Mouse (Mus musculus) right cerebral cortex, postnatal 25 days (tissue): ENCODE measurements around the gene Mtf1.
A peak's percentile ranks its signal among the peaks of the same experiment; 100 is the strongest.

Source experiments
- DNase-seq: peaks from one replicate; pipeline ENCODE4 v3.0.0; 2022

Gene Mtf1

DNA sequence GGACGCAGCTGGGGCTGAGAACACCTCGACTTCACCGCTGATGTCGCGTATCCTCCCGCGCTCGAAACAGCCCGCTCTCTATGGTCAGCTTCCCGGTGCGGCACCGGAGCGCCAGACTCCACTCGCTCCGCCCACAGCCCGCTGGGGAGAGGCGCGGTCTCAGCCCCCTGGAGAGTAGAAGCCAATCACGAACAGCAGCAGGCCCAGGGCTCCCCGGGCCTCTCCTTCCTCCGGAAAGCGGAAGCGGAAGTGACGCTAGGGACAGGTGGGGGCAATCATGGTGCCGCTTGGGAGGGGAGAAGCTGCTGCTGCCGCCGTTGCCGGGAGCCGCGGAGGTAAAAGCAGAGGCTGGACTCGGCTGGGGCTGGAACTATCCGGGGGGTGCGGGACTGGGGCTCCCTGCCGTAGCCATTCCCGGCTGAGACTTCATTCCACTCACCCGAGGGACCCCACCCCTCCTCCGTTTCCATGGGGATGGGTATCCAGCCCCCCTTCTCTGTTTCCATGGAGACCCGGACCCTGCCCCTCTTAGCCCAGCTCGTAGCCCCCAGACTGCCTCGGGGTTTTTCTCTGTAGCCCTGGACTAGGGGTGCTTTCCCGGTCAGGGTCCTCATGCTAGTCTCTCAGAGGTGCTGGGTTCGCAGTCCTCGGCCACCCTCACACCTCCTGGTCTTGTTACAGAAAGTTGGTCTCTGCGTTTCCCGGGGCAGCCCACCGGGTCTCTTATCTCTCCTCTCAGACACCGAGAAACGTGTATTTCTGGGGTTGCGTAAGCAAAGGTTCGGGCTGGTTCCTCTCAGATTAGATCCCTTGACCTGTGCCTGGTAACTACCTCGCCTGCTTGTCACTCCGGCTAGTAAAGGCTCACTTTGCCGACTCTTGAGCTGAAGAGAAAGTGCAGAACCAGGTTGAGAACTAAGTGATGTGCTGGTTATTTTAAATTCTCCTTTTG is 681 bp downstream of the Mtf1 start:
- peak; percentile 97 for DNase-seq

- no peak for DNase-seq
Measured at GRCm38 (mm10) chr4:124803406-124803805, 1.5 kb downstream of the Mtf1 start.

- no peak for DNase-seq
Measured at GRCm38 (mm10) chr4:124808511-124808910, 6.6 kb downstream of the Mtf1 start.

DNA sequence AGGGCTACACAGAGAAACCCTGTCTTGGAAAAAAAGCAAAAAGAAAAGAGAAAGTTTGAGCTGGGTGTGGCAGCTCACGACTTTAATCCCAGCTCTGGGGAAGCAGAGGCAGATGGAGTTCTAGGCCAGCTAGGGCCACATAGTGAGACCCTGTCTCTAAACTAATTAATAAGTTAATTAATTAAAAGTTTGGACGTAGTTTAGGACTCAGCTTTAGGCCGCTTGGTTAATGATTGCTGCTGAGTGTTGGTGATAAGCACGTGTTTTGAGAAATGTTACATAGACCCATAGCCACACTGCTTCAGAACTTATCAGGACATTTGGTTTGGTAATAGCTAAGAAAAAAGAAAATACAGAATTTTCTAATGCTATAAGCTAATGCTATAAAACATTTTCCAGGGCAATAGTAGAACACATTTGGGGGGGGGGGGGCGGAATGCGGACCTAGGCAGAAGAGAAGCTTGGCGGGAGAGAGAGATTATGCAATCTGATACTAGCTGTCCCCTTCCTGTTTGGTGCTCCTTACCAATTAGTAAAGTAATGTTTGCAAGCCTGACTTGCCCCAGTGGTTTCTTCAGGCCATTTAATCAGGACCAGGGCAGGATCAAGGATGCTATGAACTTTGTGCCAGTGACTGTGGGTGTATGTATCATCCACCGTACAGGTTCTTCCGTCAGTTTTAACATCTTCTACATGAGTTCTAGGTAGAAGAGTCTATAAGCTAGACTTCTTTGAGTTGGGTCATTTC is 7.4 kb downstream of the Mtf1 start:
- DNase-seq, result no peak

- DNase-seq, result no peak
Measured at GRCm38 (mm10) chr4:124810056-124810455, 8.2 kb downstream of the Mtf1 start.

- DNase-seq, result peak; percentile 47
Measured at GRCm38 (mm10) chr4:124811347-124811975, 9.6 kb downstream of the Mtf1 start.

GRCm38 (mm10) chr4:124815901-124816300 is 14.0 kb downstream of the Mtf1 start:
- DNase-seq, result no peak

- DNase-seq, result no peak
Measured at GRCm38 (mm10) chr4:124817803-124818202, 15.9 kb downstream of the Mtf1 start.

DNA sequence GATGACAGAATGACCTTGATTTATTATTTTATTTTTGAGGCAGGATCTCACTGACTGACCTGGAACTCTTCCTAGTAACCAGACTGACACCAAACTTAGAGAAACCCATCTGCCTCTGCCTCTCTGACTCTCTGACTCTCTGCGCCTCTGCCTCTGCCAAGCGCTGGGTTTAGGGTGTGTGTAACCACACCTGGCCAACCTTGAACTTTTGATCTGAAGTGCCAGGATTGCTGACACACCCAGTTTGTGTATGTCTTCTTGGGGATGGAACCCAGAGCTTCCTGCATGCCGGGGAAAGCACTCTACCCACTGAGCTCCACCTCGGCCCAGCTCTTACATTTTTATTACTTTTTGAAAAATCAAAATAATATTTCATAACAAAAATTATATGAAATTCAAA is 16.9 kb downstream of the Mtf1 start:
- DNase-seq, result no peak

DNA sequence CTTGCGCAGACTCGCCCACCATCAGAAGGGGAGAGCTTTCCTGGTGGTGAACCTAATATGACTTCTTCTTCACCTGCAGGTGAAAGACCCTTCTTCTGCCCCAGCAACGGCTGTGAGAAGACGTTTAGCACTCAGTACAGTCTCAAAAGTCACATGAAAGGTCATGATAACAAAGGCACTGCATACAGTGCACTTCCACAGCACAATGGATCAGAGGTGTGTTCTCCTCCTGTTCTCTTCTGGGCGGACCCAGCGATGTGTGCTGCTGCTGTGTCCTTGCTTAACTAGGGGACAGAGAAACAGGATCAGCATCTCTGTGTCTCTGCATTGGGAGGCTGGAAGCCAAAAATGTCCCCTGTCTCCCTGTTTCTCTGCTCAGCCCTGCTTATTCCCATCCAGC is 23.1 kb downstream of the Mtf1 start:
- no peak for DNase-seq

DNA sequence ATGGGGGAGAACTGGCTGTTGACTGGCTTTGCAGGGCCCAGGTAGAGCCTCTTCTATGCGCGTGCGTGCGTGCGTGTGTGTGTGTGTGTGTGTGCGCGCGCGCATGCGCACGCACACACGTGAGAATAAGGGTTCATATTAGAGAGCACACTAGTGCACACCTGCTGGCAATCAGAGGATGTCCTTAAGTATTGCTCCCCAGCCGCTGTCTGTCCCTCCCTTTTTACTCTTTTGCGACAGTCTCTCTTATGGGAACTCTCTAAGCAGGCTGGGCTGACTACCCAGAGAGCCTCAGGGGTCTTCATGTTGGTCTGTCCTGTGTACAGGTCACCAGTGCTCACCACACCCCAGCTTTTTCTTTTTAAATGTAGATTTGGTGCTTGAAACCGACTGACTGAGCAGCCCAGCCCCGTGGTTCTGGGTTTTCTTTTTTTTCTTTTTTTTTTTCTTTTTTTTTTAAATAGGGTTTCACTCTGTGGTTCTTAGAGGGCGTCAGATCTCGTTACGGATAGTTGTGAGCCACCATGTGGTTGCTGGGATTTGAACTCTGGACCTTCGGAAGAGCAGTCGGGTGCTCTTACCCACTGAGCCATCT is 23.6 kb downstream of the Mtf1 start:
- DNase-seq, result no peak

DNA sequence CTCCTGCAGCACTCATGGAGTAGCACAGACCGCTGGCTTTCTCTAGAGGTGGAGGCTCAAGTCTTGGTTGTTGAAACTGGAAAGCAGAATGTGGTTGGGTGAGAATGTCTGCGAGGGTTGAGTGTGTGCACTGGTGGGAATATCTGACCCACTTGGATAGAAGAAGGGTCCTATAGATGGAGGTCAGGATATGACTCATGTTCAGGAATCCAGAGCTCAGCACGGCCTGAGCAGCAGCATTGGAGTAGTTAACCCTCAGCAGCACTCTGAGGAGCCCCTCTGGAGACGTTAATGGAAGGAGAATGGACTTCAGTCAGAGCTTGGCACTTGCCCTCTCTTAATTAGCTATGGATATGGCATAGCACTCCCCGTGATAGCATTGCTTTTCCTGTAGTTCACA is 27.8 kb downstream of the Mtf1 start:
- DNase-seq, result no peak

GRCm38 (mm10) chr4:124832796-124833195 is 30.9 kb downstream of the Mtf1 start:
- DNase-seq, result no peak

GRCm38 (mm10) chr4:124838035-124838700 is 36.3 kb downstream of the Mtf1 start:
- DNase-seq, result no peak

- no peak for DNase-seq
Measured at GRCm38 (mm10) chr4:124840998-124841397, 39.1 kb downstream of the Mtf1 start.

GRCm38 (mm10) chr4:124843493-124843892 is 41.6 kb downstream of the Mtf1 start:
- no peak for DNase-seq

DNA sequence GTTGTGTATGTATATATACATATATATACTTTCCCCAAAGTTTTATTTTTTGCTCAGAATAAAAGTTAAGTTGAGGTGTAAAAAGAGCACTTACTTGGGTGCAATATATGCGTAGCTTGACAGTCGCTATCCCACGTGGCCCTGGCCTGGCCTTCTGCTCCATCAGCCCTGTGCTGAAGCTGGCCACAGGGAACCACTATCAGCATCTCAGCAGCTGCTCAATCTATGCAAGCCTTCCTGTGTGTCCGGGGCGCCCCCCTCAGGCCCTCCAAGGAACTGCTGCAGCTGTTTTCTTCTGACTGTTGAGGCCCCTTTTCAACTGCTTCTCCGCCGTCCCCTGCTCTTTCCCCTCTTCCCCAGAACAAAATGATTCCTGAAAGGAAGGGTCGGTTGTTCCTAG is 45.7 kb downstream of the Mtf1 start:
- DNase-seq, result peak; percentile 78

DNA sequence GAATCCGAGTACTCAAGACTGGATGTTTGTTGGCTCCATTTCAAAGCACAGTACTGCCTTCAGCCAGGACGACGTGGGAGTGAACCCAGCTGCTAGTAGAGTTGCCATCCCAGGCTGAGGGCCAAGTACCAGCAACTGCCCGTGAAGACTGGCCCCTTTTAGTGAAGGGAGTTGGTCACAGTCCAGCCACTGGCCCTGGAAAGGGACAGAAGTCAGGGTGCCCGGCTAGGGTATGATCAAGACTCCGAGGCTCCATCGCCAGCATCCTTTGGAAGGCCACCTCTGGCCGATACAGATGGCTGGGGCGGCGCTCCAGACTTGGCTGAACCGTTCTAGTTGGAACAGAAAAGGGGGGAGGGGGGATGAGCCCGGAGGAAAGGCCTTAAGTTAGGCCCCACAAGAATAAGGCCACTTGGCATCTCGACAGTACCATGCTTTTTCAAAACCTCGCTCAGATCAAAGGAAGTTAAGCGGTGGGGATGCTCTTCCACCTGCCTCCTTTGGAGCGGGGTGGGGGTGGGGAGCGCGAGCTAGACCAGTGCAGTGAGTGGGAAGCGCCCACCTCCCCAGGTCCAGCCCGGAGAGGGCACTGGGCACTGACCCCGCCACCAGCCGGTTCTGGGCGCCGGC is 47.8 kb downstream of the Mtf1 start:
- peak; percentile 69 for DNase-seq

DNA sequence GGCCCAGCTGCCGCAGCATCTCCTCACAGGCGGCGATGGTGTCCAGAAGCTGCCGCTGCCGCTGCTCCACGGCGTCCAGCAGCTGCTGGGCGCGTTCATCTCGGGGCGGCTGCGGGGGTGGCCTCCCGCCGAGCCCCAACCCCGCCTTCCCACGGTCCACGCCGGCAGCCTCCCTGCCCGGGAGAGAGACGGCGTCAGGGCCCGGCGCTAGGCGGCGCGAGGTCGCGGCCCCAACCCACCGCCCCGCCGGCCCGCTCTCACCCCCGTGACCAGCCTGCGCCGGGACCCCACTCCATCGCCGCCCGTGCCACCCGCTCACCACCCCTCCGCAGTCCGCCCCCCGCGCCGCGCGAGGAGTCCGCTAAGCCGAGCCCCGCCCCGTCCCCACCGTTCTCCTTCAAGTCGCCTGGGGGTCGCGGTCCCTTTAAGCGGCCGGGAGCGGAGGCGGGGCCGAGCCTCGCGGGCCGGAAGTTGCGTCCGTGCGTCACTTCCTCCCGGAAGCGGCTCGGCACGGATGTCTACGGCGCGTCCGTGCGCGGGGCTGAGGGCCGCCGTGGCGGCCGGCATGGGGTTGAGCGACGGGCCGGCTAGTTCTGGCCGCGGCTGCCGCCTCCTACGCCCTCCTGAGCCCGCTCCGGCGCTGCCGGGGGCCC is 48.5 kb downstream of the Mtf1 start, which contains the start of gene Yrdc:
TSS of gene Yrdc (plus strand) at position 419 of the 653 bp plus-strand sequence.
- DNase-seq, result peak; percentile 94

- DNase-seq, result peak; percentile 79
Measured at GRCm38 (mm10) chr4:124850933-124851658, 49.2 kb downstream of the Mtf1 start, which contains the start of gene 1110065P20Rik. Gene 1110065P20Rik (minus strand): TSS chr4:124851196.

DNA sequence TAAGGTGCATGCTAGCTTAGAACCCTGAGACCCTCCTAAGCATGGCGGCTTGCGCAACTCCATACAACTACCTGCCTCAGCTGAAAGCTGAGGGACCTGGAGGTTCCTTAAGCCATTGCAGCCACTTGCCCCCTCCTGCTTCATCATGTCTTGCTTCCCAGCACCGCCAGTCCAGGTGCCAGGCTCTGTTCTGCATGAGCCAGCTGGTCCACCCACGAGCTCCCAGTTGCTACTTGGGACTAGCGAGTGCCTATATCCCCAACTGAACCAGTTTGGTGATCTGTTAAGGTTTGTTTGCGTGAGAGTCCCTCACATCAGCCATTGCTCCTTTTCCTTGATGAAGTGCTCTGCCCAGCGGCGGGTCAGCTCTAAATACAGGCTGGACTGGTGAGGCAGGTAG is 54.4 kb downstream of the Mtf1 start:
- DNase-seq, result no peak
